In the genomic region with DNA sequence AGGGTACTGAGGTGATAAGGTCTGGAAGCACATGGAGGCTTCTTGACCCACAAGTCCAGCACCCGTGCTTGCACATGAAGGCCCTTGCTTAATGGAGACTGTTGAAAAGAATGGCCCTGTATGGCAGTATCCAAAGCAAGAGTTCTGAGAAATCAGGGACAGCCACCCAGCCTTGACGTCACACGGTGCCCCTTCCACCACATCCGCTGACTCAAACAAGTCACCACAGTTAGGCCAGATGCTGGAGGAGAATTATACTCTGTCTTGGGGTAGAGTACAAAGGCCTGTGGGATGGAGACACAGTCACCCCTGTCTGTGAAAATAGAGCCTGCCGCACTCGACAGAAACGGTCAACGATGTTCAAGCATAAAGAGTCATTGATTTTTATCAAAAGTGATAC, we compare ENCODE assay signal across 19 mouse cellular contexts. TPM values are rescaled to one million over a fixed set of nuclear protein-coding genes. Genes with fewer than 3 reads are reported as not detected.
DNase-seq lines count a peak whose midpoint lies in the region; ATAC-seq lines count a peak whose summit lies in the region.
"Had no signal": no experiment of that assay in that cellular context is flagged by ENCODE, and none has a peak within 500 bp of the region (broad histone marks: within the 10 kb centered on the region; RNA-seq: fewer than 3 reads in every experiment).

No protein-coding gene starts in this region.

- ATAC-seq in activated CD4-positive, CD25-positive, alpha-beta regulatory T cell, adult 4 months = peak; percentile 54
- no peak for ATAC-seq in frontal cortex, adult (ENCODE audit: low TSS enrichment)
- ATAC-seq: forebrain, embryonic 14.5 days; intestine, embryonic 15.5 days; midbrain, embryonic 15.5 days; Patski had no signal

- DNase-seq in adrenal gland, postnatal 14 days = peak; percentile 3
- DNase-seq in adrenal gland, postnatal 25 days = no peak
- DNase-seq in CD4-positive, CD25-positive, alpha-beta regulatory T cell, adult 2 months (ENCODE audit: low read depth, low spot score) = peak; percentile 77
- DNase-seq in thymus, postnatal 25 days = peak; percentile 41
- no peak for DNase-seq in heart, postnatal 4 days
- no peak for DNase-seq in gastrocnemius, postnatal 4 days (ENCODE audit: low spot score in 2 of 2)
- DNase-seq: cerebellum, adult 2 months; cerebellum, postnatal 36 days; gastrocnemius, adult 2 months; gastrocnemius, postnatal 36 days; heart, adult 2 months; kidney, adult 2 months; kidney, postnatal 4 days had no signal

RNA-seq across cellular contexts. Expression of gene Arid5a, which starts 14.1 kb away (rescaled TPM):
- 6.0 and 10.6 TPM in 2 replicates for total RNA-seq in adrenal gland, postnatal 14 days (2021)
- total RNA-seq in adrenal gland, postnatal 25 days (2021) = 2.7 and 3.5 TPM in 2 replicates
- polyA plus RNA-seq in activated CD4-positive, CD25-positive, alpha-beta regulatory T cell, adult 4 months (2017; shearing (Covaris generic)) = 10 to 100 TPM; 74.3 to 91.9 TPM
- 10 to 100 TPM; 27.7 to 27.9 TPM for total RNA-seq in heart, postnatal 4 days (2021)
- total RNA-seq in gastrocnemius, postnatal 4 days (2021) = 10 to 100 TPM; 17.7 to 18.9 TPM

RNA-seq across cellular contexts. Expression of gene Neurl3, which starts 19.0 kb away (rescaled TPM):
- total RNA-seq in adrenal gland, postnatal 14 days (2021) = 4.0 and 5.8 TPM in 2 replicates
- total RNA-seq in adrenal gland, postnatal 25 days (2021) = 4.3 and 4.6 TPM in 2 replicates
- polyA plus RNA-seq in activated CD4-positive, CD25-positive, alpha-beta regulatory T cell, adult 4 months (2017; shearing (Covaris generic)) = 10 to 100 TPM; 62.2 to 87.1 TPM
- total RNA-seq in heart, postnatal 4 days (2021) = 1 to 10 TPM; 4.9 to 5.3 TPM
- 1 to 10 TPM; 2.8 to 2.9 TPM for total RNA-seq in gastrocnemius, postnatal 4 days (2021)

RNA-seq across cellular contexts. Expression of gene Uggt1, which starts 49.0 kb away (rescaled TPM):
- total RNA-seq in adrenal gland, postnatal 14 days (2021) = 42.8 and 45.7 TPM in 2 replicates
- total RNA-seq in adrenal gland, postnatal 25 days (2021) = 47.5 and 53.2 TPM in 2 replicates
- polyA plus RNA-seq in activated CD4-positive, CD25-positive, alpha-beta regulatory T cell, adult 4 months (2017; shearing (Covaris generic)) = 10 to 100 TPM; 19.1 to 22.8 TPM
- 10 to 100 TPM; 39.0 to 39.3 TPM for total RNA-seq in heart, postnatal 4 days (2021)
- total RNA-seq in gastrocnemius, postnatal 4 days (2021) = 10 to 100 TPM; 38.4 to 40.3 TPM

Comparison
In these comparisons a context has a peak if more than half of its experiments do, and no peak if none do; other contexts are left out.
1. DNase-seq: peak in adrenal gland, postnatal 14 days (single experiment), CD4-positive, CD25-positive, alpha-beta regulatory T cell, adult 2 months (single experiment) and thymus, postnatal 25 days (single experiment); none in adrenal gland, postnatal 25 days (single experiment), heart, postnatal 4 days (single experiment) and gastrocnemius, postnatal 4 days (0 of 2).